Mouse (Mus musculus): ENCODE measurements around the gene Gltp.

The Gltp gene

DNA sequence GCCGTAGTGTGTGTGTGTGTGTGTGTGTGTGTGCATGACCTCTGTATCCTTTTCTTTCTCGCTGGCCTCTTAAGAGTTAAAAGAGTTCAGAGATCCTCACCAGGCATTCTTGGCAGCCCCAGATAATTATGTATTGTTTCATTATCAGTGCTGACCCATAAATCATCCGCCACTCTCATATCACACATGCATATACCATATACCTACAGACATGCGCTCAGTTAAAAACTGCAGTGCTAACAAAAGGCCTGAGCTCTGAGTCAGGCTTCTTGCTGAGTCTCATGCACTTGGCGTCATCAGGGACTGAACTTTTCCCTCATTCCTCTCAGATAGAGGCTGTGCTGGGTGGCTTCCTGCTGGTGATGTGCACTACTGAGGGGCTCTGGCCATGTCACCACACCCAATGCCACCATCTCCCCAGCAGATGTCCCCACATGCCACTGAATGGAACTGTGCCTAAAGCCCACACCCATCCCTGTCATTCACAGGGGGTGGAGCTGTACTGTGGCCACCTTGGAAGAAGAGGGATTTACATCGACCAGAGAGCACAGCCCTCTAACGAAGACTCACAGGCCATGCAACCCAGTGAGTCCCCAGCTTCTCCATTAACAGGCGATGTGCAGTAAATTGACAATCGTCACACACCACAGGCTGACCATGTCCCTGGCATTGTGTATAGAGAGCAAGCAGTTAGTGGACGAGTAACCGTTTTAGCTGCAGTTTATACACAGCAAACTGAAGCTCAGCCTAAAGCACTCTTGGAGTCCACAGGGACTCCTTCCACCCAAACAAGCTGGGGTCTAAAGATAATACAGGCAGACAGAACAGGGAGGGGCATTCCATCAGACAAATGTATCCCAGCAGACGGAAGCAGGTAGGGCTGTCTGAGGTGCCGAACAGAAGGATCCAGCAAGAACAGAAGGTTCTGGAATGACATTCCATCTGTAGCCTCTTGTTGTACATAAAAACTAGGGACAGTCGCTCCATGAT lies 11.9 kb upstream of the Gltp start:
- DNase-seq (ENCODE audit: low spot score in 2 of 2): no peak

DNA sequence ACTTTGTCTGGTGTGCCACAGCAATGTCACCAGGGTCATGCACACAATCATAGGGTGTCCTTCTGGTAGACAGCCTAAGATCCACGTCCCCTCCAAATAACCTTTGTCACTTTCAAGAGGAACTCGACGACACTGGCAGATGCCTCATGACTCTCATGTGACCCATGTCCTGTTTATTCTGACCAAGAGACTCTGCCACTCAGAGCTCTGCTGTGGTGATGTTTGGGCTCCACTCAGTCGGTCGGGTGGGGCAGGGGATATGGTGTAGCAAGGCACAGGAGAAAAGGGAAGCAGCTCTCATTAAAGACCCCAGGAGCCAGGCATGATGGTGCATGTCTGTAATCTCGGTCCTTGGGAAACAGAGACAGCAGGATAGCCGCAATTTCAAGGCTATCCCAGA lies 8.2 kb upstream of the Gltp start:
- DNase-seq (ENCODE audit: low spot score in 2 of 2): no peak

DNA sequence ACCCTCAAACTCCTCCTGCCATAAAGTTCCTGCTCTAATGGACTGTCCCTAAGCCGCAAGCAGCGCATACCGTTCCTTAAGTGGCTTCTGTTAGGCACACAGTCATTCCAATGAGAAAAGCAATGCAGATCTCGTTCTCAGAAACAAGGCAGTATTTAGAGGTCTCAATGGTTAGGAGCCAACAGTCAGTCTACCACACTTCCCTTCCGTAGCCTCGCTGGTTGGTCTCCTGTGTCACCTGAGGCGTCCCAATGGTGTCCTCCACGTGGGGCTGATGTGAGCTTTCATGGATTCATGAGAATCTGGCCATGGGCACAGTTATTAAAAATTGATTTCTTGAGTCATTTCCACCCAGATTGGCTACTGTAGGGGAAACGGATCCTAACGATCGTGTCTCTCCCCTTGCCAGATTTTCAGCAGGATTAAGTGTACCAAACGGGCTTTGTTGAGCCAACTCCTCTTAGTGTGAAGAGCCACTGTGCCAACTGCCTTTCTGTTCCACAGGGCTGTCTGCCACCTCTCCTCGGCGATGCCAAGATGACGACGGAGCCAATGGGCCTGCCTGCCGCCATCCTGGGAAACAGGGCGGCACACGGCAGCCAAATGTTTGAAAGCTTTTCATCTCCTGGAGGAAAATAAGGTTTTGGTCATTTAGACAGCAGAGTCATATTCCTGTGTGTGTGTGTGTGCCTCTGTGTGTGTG lies 7.4 kb upstream of the Gltp start:
- no peak for DNase-seq (ENCODE audit: low spot score in 2 of 2)

DNA sequence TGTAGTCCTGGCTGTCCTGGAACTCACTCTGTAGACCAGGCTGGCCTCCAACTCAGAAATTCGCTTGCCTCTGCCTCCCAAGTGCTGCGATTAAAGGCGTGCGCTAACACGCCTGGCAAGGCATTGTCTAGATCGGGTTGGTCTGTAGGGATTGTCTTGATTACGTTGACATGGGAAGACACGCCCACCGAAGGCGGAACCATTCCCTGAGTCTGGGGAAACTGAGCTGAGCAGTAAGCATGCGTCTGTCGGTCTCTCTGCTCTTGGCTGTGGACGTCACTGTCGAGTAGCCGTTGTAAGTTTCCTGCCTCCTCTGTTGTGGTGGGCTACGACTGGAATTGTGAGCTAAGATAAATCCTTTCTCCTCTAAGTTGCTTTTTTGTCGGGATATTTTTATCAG lies 6.2 kb upstream of the Gltp start:
- no peak for DNase-seq (ENCODE audit: low spot score in 2 of 2)

DNA sequence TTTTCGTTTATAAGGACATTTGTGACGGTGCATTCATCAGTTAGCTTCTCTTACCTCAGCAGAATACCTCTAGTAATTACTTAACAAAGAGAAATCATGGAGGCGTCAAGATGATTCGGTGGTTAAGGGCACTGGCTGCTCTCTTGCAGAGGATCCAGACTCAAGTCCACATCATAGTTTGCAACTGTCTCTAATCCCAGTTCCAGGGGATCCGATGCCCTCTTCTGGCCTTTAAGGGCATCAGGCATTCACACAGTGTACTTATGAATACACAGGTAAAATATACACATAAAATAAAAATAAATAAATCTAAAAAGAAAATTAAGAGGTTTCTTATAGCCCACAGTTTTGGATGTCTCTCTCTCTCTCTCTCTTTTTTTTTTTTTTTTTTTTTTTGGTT lies 5.0 kb upstream of the Gltp start:
- no peak for DNase-seq (ENCODE audit: low spot score in 2 of 2)

DNA sequence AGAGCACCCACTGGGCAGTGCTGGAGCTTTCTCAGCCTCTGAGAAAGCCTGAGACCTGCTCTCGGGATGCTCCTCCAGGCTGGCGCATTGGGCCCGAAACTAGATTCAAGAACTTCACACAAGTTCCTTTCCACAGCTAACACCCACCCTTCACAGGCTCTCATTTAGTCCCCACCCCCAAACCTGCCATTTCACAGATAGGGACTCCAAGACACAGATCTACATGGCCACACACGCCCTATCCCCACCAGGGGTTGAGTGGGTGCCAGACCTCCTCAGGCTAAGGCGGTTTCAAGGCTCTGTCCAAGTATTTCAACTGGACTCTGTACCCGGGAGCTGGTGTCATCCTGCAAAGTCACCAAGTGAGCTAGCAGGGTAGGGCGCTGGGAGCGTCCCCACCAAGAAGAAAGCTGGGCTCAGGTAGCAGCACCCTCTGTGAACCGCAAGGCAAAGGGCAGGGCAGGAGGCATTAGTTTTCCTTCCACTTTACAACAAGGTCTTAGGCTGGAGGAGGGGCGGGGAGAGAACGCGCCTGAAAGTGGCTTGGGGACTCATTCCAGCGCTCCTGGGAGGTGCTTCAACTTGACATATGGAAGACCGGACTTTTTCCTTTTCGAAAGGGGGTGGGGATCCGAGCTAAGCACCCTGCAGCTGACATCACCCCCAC lies 951 bp downstream of the Gltp start:
- peak in 1 of 2 experiments; percentile 25 for DNase-seq (ENCODE audit: low spot score in 2 of 2)

DNA sequence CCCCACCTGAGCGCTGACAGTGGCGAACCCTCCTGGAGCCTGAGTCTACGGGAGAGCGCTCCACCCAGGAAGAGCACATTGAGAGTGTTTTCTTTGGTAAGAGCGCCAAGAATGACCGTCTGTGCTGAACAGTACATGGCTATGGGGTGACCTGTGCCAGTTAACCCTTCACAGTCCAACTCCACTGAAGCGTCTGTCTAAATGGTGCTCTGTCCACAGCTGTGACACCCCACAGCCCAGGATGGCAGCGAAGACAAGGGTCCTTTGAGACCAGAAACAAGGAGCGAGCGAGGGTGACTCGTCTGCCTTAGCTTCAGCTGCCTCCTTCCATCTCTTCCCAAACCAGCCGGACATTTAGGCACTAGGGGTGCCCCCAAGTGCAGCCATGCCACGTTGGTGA lies 2.1 kb downstream of the Gltp start:
- DNase-seq (ENCODE audit: low spot score in 2 of 2): no peak

DNA sequence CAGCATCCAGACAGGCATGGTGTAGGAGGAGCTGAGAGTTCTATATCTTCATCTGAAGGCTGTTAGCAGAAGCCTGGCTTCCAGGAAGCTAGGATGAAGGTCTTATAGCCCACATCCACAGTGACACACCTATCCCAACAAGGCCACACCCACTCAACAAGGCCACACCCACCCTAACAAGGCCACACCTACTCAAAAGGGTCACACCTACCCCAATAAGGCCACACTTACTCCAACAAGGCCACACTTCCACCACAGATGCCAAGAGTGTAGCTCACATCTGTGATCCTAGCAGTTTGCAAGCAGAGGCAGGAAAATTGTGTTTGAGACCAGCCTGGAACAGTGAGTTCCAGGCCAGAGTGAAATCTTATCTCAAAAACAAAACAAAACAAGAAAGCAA lies 2.9 kb downstream of the Gltp start:
- DNase-seq (ENCODE audit: low spot score in 2 of 2): no peak

DNA sequence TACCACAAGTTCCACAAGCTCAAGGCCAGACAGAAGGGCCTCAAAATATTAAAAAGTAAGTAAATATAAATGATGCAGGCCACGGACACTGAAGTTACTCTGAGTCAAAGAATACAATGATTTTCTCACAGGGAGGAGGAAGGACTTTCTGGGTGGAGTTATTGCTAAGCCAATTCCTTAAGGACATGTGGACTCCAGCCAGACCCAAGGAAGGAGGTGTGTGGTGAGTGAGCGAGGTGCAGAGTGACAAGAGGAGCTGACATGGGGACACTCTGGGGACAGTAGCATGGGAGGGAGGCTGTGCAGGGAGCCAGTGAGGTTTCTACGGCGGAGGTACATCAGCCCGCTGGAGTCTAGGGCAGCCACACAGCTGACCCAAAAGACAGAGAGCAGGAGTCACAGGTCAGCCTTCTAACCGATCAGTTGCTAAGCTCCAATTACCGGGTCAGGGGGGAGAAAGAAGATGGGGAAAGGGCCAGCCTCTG lies 4.0 kb downstream of the Gltp start:
- DNase-seq (ENCODE audit: low spot score in 2 of 2): no peak

DNA sequence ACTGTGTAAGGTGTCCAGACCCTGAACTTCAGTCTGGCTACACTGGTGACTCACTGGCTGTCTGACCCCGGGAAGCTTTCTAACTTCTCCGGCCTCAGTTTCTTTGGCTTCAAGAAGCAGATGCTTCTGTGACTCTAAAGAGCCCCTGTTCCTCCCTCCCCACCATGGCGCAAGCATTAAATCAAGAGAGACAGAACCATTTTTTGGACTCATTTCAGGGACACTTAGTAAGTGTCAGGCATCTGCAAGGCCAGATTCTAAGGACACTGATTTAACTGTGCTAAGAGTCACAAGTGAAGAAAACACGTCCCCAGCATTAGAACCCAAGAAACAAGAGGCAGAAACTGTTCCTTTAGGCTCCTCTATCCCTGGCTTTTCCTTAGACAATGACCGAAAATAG lies 4.8 kb downstream of the Gltp start:
- DNase-seq (ENCODE audit: low spot score in 2 of 2): no peak

DNA sequence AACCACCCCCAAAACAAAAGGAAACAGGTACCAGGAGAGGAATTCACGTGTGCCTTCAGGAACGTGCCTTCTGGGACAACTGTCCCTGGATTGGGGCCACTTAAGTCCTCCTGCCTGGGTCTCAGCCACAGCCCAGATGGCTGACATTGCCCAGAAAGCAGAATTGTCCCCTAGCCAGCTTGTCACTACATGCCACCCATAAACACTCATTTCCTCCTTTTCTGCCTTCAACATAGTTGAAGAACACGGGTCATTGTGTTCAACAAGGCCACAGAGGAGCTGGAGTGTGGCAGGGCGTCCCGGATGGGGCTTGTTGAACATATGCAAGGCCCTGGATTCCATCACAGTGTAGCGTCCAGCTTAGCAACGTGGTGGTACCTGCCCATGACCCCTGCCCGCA lies 9.1 kb downstream of the Gltp start:
- no peak for DNase-seq (ENCODE audit: low spot score in 2 of 2)

DNA sequence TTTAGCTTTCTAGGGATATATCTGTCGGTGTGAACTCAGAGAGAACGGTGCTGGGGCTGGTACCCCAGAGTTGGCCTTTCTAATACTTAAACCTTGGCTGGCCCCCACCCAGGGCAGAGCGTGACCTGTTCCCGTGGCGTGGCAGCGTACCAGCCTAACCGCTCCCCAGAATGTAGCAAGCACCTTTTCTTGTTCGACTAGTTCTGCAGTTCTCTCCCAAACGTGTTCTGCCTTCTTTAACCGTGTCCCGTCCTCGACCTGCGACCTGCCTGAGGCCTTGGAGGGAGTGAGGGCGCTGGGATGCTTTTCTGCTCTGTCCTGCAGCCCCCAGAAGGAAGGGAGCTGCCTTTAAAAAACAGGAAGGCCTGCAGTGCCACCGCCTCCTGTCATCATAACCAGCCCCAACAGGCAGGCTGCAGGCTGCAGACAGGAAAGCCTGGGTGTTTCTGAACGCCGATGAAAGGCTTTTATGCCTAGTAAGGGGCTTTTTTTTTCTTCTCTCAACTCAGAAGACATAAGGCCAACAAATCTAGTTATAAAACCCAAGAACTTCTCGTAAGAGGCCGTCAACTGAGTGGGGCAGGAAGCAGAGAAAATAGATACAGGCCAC lies 10.0 kb downstream of the Gltp start:
- DNase-seq (ENCODE audit: low spot score in 2 of 2): peak in 1 of 2 experiments; percentile 52

DNA sequence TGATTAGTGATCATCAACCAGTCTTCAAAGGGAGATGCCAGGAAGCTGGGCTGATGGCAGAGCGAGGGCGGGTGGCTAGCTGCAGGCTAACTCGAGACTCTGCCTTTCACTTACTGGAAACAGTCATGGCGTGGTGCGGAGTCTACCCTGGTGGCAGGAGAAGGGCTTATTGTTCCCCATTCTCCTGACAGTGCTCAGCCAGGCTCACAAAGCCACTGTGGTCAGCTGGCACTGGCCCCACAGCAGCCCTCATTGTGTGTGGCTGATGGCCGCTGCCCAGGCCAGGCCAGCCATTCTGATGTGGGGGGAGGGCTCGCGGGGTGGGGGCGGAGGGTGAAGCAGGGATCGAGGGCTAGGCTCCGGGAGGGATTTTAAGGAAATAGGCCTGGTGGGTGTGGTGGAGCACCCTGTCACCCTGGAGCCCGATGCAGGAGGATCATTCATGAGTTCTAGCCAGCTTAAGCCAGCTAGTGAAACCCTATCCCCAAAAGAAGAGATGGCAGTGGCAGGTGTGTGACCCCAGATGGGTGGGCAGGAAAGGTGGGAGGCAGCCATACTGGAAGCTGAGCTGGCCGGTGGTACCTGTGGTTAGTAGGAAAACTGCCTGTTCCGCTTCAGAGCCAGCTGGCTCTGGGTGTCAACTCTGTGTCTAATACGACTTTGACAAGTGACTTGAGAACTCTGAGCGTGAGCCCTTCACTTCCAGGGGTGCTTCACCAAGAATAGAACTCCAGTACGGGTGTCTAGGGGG lies 10.8 kb downstream of the Gltp start:
- DNase-seq (ENCODE audit: low spot score in 2 of 2): peak in 1 of 2 experiments; percentile 28

DNA sequence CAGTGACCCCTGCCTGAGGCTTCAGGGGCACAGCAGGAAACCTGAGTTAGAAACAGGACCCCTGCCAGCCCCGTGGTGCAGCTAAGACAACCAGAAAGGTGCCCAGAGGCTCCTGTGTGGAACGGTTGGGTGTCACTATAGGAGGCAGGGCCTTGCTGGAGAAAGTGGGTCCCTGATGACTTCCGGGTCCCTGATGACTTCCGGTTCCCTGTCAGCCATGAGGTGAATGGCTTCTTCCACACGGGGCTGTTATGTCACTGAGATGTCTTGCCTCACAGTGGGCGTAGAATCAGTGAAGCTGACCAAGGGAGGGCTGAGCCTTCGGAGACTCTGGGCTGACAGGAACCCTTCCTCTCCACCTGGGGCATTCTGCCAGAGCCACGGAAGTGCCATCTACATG lies 16.2 kb downstream of the Gltp start:
- no peak for DNase-seq (ENCODE audit: low spot score in 2 of 2)

DNA sequence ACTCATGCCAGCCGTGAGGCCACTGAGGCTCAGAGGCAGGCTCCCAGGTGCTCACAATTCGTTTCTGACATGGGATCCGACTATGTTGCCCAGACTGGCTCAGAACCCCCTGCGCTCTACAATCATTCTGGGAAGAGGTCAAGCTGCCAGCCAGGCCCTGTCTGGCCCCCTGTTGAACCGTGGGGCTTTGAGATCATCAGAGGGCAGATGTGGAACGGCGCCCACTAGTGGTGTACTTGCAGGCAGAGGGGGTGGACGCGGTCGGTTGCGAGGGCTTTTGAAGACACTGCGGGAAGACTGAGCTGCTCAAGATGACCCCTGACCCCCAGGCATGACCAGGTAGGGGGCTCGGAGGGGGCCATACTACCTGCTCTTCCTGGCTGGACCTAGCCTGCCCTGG lies 17.7 kb downstream of the Gltp start:
- DNase-seq (ENCODE audit: low spot score in 2 of 2): no peak

DNA sequence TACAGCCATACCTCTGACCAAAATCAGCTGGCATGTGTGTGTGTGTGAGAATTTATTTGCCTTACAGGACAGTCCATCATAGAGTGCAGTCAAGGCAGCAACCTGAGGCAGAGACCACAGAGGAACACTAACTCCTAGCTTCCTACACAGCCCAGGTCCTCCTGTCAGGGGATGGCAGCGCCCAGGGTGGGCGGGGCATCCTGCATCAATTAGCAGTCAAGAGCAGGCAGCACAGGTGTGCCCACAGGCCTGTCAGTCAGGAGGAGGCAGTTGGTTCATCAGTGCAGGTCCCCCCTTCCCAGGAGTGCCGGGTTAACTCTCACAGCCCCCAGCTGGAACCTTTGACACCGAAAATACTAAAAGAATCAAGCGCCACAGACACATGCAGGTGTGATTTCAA lies 21.8 kb downstream of the Gltp start:
- DNase-seq (ENCODE audit: low spot score in 2 of 2): no peak

DNA sequence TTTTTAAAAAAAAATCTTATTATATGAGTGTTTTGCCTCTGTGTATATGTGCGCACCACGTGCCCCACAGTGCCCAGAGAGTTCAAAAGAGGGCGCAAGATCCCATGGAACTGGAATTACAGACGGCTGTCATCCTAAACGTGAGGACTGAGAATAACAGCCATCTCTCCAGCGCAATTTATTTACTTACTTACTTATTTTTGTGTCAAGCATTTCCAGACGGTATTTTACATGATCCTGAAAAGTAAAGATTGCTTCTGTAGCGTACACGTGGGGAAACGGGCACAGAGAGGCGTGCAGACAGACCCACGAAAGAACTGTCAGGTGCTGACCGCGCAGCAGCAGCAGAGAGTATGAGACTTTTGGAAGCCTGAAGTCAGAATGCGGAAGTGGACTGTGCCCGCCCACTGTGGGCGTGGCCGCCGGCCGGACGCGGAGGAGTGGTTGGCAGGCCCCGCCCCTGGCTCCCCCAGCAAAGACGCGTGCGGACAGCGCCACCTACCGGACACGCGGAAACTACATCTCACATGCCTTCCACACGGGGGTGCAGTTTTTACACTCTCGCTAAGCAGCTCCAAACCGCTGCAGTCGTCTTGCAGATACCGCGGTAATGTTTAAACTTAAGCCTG lies 23.4 kb downstream of the Gltp start:
- peak; percentile 97 to 100 for DNase-seq (ENCODE audit: low spot score in 2 of 2)

DNA sequence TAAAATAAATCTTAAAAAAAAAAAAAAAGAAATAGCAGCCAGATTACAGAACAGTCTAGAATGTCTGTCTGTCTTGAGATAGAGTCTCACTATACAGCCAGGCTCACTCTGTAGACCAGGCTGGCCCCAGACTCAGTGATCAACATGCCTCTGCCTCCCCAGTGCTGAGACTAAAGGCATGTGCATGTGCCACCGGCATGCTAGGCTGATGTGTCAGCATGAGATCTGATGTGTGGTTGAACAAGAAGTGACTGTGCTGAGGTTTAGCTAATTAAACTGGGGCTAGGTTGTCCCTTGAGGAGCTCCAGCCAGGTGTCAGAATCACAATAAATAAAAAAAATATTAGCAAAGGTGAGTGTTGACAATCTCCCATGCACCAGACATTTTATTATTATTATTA lies 24.1 kb downstream of the Gltp start:
- no peak for DNase-seq (ENCODE audit: low spot score in 2 of 2)

DNA sequence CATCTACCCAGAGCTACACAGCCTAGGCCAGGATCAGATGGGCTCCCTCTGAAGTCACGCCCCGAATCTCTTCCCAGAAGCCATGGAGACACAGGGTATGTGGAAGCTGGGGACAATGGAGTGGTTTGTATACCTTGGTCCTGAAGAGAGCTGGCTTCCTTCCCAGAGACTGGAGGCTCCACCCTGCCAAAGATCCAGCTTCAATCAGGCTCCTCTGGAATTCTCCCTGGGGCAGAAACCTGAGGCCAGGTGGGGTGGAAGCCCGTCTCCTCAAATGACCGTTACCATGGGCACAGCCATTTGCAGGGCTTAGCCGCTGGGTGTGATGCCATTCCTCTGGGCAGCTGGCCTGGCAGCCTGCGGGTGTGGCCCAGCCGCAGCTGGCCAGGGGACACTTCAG lies 26.0 kb downstream of the Gltp start:
- no peak for DNase-seq (ENCODE audit: low spot score in 2 of 2)

DNA sequence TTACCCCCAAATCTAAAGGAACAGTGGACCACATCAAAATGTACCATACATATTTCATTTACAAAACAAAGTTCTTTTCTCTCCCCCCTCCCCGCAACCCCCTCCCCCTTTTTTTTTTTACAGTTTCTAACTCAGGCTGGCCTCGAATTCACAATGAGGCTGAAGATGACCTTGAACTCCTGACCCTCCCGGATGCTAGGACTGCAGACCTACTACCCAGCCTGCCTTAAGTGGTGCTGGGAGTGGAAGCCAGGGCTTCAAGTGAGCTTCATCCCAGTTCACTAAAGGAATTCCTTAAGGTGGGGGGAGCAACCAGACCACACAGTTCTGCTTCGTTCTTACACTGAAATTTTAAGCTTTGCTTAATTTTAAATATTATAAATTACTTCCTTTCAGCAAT lies 26.6 kb downstream of the Gltp start:
- DNase-seq (ENCODE audit: low spot score in 2 of 2): no peak

DNA sequence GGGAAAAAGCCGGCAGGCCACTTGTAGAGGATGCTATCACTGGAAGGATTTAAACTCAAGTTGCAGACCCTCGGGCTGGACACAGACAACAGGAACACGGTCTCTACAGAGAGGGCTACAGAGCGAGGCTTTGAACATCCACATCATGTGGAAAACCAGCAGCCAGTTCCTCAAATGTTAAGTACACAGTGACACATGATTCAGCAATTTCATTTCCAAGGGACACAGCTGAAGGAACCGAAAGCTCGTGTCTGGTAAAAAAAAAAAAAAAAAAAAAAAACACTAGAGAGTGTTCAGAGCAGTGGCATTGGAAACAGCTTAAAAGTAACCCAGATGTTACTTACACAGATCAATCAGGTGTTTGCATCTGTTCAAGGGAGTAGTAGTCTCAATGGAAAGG lies 29.8 kb downstream of the Gltp start:
- no peak for DNase-seq (ENCODE audit: low spot score in 2 of 2)
